Mouse (Mus musculus) ES-Bruce4 (cell line): ENCODE data around the gene Gm10717.
"Not testable (repeated sequence)": the region's sequence is repeated elsewhere in the genome, so short reads cannot be mapped to it uniquely, and the experiment has no call there.

ENCODE experiments used
- CTCF ChIP-seq: IDR thresholded peaks from one replicate; pipeline ENCODE4 v1.8.1; 2011; ENCODE audit warnings: low read depth, low read length
- EP300 ChIP-seq: IDR thresholded peaks from 2 replicates; pipeline ENCODE4 v1.6.1; 2011; ENCODE audit warnings: low read depth, low read length; ENCODE audit not compliant: insufficient read depth
- POLR2A ChIP-seq: IDR thresholded peaks from one replicate; pipeline ENCODE4 v1.8.1; 2011; ENCODE audit warnings: low read length; ENCODE audit not compliant: insufficient read depth

DNA sequence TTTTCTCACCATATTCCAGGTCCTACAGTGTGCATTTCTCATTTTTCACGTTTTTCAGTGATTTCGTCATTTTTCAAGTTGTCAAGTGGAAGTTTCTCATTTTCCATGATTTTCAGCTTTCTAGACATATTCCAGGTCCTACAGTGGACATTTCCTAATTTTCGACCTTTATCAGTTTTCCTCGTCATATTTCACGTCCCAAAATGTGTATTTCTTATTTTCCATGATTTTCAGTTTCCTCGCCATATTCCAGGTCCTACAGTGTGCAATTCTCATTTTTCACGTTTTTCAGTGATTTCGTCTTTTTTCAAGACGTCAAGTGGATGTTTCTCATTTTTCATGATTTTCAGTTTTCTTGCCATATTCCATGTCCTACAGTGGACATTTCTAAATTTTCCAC, 2.0 kb downstream of the Gm10717 start:
- TF ChIP-seq POLR2A, CTCF, EP300: not testable (repeated sequence)
